Mouse (Mus musculus): Measurements from ENCODE around the gene Abca4. TPM values are rescaled to one million over a fixed set of nuclear protein-coding genes. Genes with fewer than 3 reads are reported as not detected.
"Not testable (repeated sequence)": the region's sequence is repeated elsewhere in the genome, so short reads cannot be mapped to it uniquely, and the experiment has no call there.

Gene Abca4
- polyA plus RNA-seq, 1 experiment, result not detected

- H3K4me1 ChIP-seq (ENCODE audit: control insufficient read depth, insufficient read depth, low read length), result no peaks in the 10 kb centered on the region
- 81% methylated on average over 13 of the region's 13 CpGs for WGBS
- TF ChIP-seq CTCF (IDR thresholded peaks at IDR 0.05; ENCODE audit: control insufficient read depth, insufficient read depth, low read length) (no peak), POLR2A (IDR thresholded peaks at IDR 0.05; ENCODE audit: borderline replicate concordance, control insufficient read depth, low read depth, low read length) (no peak)
- no peak overlapping the region for H3K27ac ChIP-seq (ENCODE audit: control insufficient read depth, insufficient read depth, low read depth, low read length, poor library complexity)
- no peak overlapping the region for H3K4me3 ChIP-seq (replicated peaks; ENCODE audit: control insufficient read depth, low read depth, low read length)
Observed at GRCm38 (mm10) chr3:122064556-122065410, 20.5 kb downstream of the Abca4 start.

GRCm38 (mm10) chr3:122071769-122072168, 27.5 kb downstream of the Abca4 start:
- Histone ChIP-seq H3K4me3 (replicated peaks; ENCODE audit: control insufficient read depth, low read depth, low read length) (no peak overlapping the region), H3K27ac (ENCODE audit: control insufficient read depth, insufficient read depth, low read depth, low read length, poor library complexity) (no peak overlapping the region), H3K4me1 (ENCODE audit: control insufficient read depth, insufficient read depth, low read length) (no peaks in the 10 kb centered on the region)
- TF ChIP-seq POLR2A (IDR thresholded peaks at IDR 0.05; ENCODE audit: borderline replicate concordance, control insufficient read depth, low read depth, low read length), result no peak
- no peak for TF ChIP-seq CTCF (IDR thresholded peaks at IDR 0.05; ENCODE audit: control insufficient read depth, insufficient read depth, low read length)
- WGBS, result 81% methylated on average over 10 of the region's 10 CpGs

- no peak overlapping the region for H3K4me3 ChIP-seq (replicated peaks; ENCODE audit: control insufficient read depth, low read depth, low read length)
- 82% methylated on average over 11 of the region's 11 CpGs for WGBS
- TF ChIP-seq CTCF (IDR thresholded peaks at IDR 0.05; ENCODE audit: control insufficient read depth, insufficient read depth, low read length) (no peak), POLR2A (IDR thresholded peaks at IDR 0.05; ENCODE audit: borderline replicate concordance, control insufficient read depth, low read depth, low read length) (no peak)
- H3K4me1 ChIP-seq (ENCODE audit: control insufficient read depth, insufficient read depth, low read length), result no peaks in the 10 kb centered on the region
- no peak overlapping the region for H3K27ac ChIP-seq (ENCODE audit: control insufficient read depth, insufficient read depth, low read depth, low read length, poor library complexity)
Observed at GRCm38 (mm10) chr3:122072646-122073571, 28.7 kb downstream of the Abca4 start.

GRCm38 (mm10) chr3:122073595-122073994, 29.4 kb downstream of the Abca4 start:
- Histone ChIP-seq H3K27ac (ENCODE audit: control insufficient read depth, insufficient read depth, low read depth, low read length, poor library complexity) (no peak overlapping the region), H3K4me1 (ENCODE audit: control insufficient read depth, insufficient read depth, low read length) (no peaks in the 10 kb centered on the region; the same call in 1 of the 2 replicates), H3K4me3 (replicated peaks; ENCODE audit: control insufficient read depth, low read depth, low read length) (no peak overlapping the region)
- WGBS, result 83% methylated on average over 5 of the region's 5 CpGs
- TF ChIP-seq CTCF (IDR thresholded peaks at IDR 0.05; ENCODE audit: control insufficient read depth, insufficient read depth, low read length) (no peak), POLR2A (IDR thresholded peaks at IDR 0.05; ENCODE audit: borderline replicate concordance, control insufficient read depth, low read depth, low read length) (no peak)

- H3K27ac ChIP-seq (ENCODE audit: control insufficient read depth, insufficient read depth, low read depth, low read length, poor library complexity), result no peak overlapping the region
- no peaks in the 10 kb centered on the region; the same call in 1 of the 2 replicates for H3K4me1 ChIP-seq (ENCODE audit: control insufficient read depth, insufficient read depth, low read length)
- WGBS, result 71% methylated on average over 10 of the region's 10 CpGs
- TF ChIP-seq CTCF (IDR thresholded peaks at IDR 0.05; ENCODE audit: control insufficient read depth, insufficient read depth, low read length) (no peak), POLR2A (IDR thresholded peaks at IDR 0.05; ENCODE audit: borderline replicate concordance, control insufficient read depth, low read depth, low read length) (no peak)
- H3K4me3 ChIP-seq (replicated peaks; ENCODE audit: control insufficient read depth, low read depth, low read length), result no peak overlapping the region
Observed at GRCm38 (mm10) chr3:122074334-122074733, 30.1 kb downstream of the Abca4 start.

GRCm38 (mm10) chr3:122078141-122078540, 33.9 kb downstream of the Abca4 start:
- WGBS, result 15% methylated on average over 6 of the region's 6 CpGs
- Histone ChIP-seq H3K4me3 (replicated peaks; ENCODE audit: control insufficient read depth, low read depth, low read length) (no peak overlapping the region), H3K4me1 (ENCODE audit: control insufficient read depth, insufficient read depth, low read length) (no peaks in the 10 kb centered on the region; the same call in 1 of the 2 replicates), H3K27ac (ENCODE audit: control insufficient read depth, insufficient read depth, low read depth, low read length, poor library complexity) (no peak overlapping the region)
- TF ChIP-seq CTCF (IDR thresholded peaks at IDR 0.05; ENCODE audit: control insufficient read depth, insufficient read depth, low read length) (no peak), POLR2A (IDR thresholded peaks at IDR 0.05; ENCODE audit: borderline replicate concordance, control insufficient read depth, low read depth, low read length) (no peak)

GRCm38 (mm10) chr3:122079172-122079571, 34.9 kb downstream of the Abca4 start:
- Histone ChIP-seq H3K4me3 (replicated peaks; ENCODE audit: control insufficient read depth, low read depth, low read length) (no peak overlapping the region), H3K4me1 (ENCODE audit: control insufficient read depth, insufficient read depth, low read length) (no peaks in the 10 kb centered on the region; the same call in 1 of the 2 replicates), H3K27ac (ENCODE audit: control insufficient read depth, insufficient read depth, low read depth, low read length, poor library complexity) (no peak overlapping the region)
- 57% methylated on average over 6 of the region's 6 CpGs for WGBS
- no peak for TF ChIP-seq POLR2A (IDR thresholded peaks at IDR 0.05; ENCODE audit: borderline replicate concordance, control insufficient read depth, low read depth, low read length)
- no peak for TF ChIP-seq CTCF (IDR thresholded peaks at IDR 0.05; ENCODE audit: control insufficient read depth, insufficient read depth, low read length)

- 78% methylated on average over 8 of the region's 8 CpGs for WGBS
- H3K27ac ChIP-seq (ENCODE audit: control insufficient read depth, insufficient read depth, low read depth, low read length, poor library complexity); H3K4me3 ChIP-seq (replicated peaks; ENCODE audit: control insufficient read depth, low read depth, low read length); H3K4me1 ChIP-seq (ENCODE audit: control insufficient read depth, insufficient read depth, low read length): not testable (repeated sequence)
Observed at GRCm38 (mm10) chr3:122081634-122082033, 37.4 kb downstream of the Abca4 start.

Measured in bone marrow, adult 2 months (tissue).